Mouse (Mus musculus) limb, embryonic 10.5 days (tissue): Measurements from ENCODE around the gene Tm2d3. TPM values are rescaled to one million over a fixed set of nuclear protein-coding genes. Genes with fewer than 3 reads are reported as not detected.

Experiments
- DNase-seq: peaks from one replicate; pipeline ENCODE4 v3.0.0-alpha.2; 2017; ENCODE audit warnings: low spot score
- H3K27ac ChIP-seq: fragments of 300-500 bp; sonication (generic); 2 replicates; pipeline ENCODE4 v1.5.1; 2016; ENCODE audit warnings: mild to moderate bottlenecking
- H3K27me3 ChIP-seq: fragments of 300-500 bp; sonication (generic); 2 replicates; pipeline ENCODE4 v1.6.1; 2016; ENCODE audit warnings: low read depth, mild to moderate bottlenecking; ENCODE audit not compliant: poor library complexity, severe bottlenecking
- H3K36me3 ChIP-seq: fragments of 300-500 bp; sonication (generic); 2 replicates; pipeline ENCODE4 v1.6.1; 2016; ENCODE audit warnings: mild to moderate bottlenecking, moderate library complexity
- H3K4me1 ChIP-seq: fragments of 300-500 bp; sonication (generic); 2 replicates; pipeline ENCODE4 v1.6.1; 2016
- H3K4me3 ChIP-seq: fragments of 300-500 bp; sonication (generic); 2 replicates; pipeline ENCODE4 v1.5.1; 2016; ENCODE audit warnings: mild to moderate bottlenecking, moderate library complexity
- H3K9me3 ChIP-seq: fragments of 300-500 bp; sonication (generic); replicated peaks from 2 replicates; pipeline ENCODE4 v1.6.1; 2016; ENCODE audit warnings: mild to moderate bottlenecking
- WGBS: fragments of 180-500 bp; shearing (Covaris S2); methylation state at CpG from one replicate; pipeline ENCODE4 v1.1.7; 2016; 5-methylcytosine and 5-hydroxymethylcytosine counted together
- polyA plus RNA-seq: library from polyadenylated mRNA; unstranded; fragments of >200 nt; fragmentation: Nextera tagmentation; extraction: Ambion mirVana; gene quantifications from 2 replicates; pipeline ENCODE4 v1.2.1, GENCODE M21; 2016

Tm2d3 gene
- polyA plus RNA-seq, 1 experiment from 2014 or later: 73.3 TPM

DNA sequence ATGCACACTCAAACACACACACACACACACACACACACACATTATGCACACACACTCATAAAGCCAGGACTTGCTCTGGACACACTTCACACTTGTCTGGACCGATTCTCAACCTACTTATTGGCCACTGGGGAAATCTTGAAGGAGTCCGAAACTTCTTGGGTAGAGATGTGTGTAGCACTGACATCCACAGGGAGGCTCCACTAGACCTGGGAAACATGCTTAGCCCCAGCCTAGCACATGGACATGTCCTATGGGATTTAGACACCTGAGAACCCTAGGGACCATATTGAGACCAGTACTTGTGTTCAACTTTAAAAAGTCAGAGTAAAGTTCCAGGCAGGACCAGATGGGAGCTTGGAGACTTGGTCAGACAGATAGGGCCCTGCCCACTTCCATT is 43.1 kb downstream of the Tm2d3 start:
- H3K27ac ChIP-seq: no peak overlapping the region
- H3K36me3 ChIP-seq: no peaks in the 10 kb centered on the region
- no peaks in the 10 kb centered on the region for H3K9me3 ChIP-seq
- H3K27me3 ChIP-seq: no peaks in the 10 kb centered on the region
- DNase-seq: no peak
- H3K4me3 ChIP-seq: no peak overlapping the region
- 85% methylated on average over 2 of the region's 2 CpGs for WGBS
- H3K4me1 ChIP-seq: peaks cover 8% of the 10 kb centered on the region

DNA sequence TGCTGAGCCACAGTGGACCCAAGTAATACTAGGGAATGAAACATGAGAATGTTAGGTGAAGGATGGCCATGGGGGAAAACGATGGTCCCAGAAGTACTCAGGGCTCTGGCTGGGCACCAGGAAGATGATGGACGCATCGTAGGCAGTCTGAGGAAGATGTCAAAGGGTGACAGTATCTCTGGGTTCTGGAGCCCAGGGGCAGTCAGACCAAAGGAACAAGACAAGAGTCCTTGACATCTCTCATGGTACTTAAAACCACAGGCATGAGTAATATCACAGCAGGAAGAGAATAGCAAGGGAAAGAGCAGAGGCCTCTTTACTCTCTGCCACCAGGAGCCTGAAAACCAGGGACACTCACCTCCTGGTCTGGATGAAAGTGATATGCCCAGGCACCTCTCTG is 44.3 kb downstream of the Tm2d3 start:
- no peak overlapping the region for H3K27ac ChIP-seq
- H3K9me3 ChIP-seq: no peaks in the 10 kb centered on the region
- no peaks in the 10 kb centered on the region for H3K27me3 ChIP-seq
- peaks cover 8% of the 10 kb centered on the region for H3K4me1 ChIP-seq
- H3K4me3 ChIP-seq: no peak overlapping the region
- H3K36me3 ChIP-seq: no peaks in the 10 kb centered on the region
- WGBS: 94% methylated on average over 3 of the region's 3 CpGs
- DNase-seq: no peak

DNA sequence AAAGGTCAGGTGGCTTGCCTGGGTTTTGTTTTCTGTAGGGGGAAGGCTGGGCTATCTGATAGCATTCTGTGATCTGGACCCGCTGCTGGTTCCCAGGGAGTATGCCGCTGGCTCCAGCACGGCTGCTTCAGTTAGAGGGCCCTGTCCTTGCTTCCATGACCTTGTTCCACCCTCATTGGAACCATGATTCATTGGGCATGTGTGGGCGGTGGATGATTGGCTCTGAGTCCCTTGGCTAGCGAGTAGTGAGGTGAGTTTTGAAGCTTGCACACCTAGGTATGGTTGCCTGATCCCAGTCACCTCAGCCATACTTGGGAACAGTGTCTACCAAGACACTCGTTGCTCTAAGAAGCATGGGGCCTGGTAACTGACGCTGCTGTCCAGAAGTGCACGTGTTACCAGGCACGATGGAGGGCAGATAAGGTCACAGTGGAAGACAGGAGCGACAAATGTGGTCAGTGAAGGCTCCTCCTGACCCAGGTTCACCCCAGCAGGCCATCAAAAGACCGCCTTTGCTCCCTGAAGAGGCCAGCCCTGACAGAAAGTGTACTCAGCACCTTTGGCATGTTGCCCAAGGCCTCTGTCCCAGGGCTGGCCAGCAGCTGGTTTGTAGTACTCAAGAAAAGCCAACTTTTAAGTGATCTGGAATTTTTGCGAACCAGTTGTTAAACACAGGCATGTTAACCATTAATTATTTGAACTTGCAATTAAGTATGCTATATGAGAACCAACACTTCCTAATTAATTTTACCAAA is 46.5 kb downstream of the Tm2d3 start:
- 70% methylated on average over 12 of the region's 12 CpGs for WGBS
- Histone ChIP-seq H3K36me3 (no peaks in the 10 kb centered on the region), H3K4me1 (peaks cover 8% of the 10 kb centered on the region), H3K9me3 (no peaks in the 10 kb centered on the region), H3K27me3 (no peaks in the 10 kb centered on the region), H3K4me3 (no peak overlapping the region), H3K27ac (no peak overlapping the region)
- no peak for DNase-seq

DNA sequence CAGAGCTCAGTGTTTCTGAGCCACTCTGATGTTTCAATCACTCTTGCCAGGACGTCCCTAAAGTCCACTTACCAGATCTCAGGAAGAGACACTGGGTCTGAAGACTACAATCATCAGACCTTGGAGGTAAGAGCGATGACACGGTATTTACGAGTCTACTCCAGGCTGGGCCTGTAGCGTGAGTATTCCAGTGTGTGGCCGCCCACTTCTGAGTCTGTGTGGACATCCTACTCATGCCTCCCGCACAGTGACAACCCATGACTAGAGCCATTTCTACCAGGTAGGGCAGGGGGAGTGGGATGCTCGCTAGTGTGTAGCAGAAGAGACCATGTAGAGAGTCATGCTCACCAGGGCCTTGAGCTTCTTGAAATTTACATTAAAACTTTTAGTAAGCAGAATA is 51.9 kb downstream of the Tm2d3 start:
- Histone ChIP-seq H3K27ac (no peak overlapping the region), H3K36me3 (no peaks in the 10 kb centered on the region), H3K4me3 (no peak overlapping the region), H3K4me1 (no peaks in the 10 kb centered on the region), H3K27me3 (no peaks in the 10 kb centered on the region), H3K9me3 (no peaks in the 10 kb centered on the region)
- no peak for DNase-seq
- WGBS: 93% methylated on average over 8 of the region's 8 CpGs

DNA sequence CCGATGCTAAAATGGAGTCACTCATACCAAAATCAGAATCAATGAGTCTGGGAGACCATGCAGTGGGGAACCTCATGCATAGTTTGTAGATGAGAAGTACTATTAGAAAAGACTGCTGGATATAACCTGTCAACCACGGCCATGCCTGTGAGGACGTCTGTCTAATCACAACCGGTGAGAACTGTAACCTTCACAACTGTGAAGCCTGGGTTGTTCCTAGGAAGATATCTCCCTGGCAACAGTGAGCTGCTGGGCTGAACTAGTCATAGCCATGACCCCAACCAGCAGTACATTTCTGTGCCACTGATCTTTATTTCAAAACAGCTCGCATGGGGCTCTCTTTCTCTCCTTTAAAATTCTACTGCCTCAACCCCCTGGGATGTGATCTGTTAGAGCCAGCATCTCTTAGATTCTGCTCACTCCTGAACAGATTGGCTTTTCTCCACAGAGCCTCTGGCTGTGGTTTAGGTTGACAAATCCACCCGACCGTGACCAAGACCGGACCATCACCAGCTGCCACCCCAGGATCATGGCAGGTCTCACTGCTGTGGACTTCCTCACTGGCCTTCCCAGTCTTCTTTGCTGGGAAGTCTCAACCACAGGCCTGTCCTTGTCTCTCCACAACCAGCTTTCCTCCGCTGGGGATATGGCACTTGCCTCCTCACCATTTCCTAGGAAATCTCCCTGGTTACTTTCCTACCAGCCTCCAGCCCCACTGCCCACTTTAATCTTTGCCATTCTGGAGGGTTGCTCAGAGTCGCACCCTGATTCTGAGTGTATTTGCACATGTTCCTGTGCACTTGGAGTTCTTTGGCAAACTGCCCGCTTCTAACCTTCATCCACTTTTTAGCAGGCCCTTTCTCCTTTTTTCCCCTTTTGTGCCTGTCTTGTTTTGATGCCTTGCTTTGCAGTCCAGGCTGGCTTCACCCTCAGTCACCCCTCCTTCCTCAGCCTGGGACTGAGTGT is 57.3 kb downstream of the Tm2d3 start:
- 94% methylated on average over 11 of the region's 11 CpGs for WGBS
- DNase-seq: no peak
- no peaks in the 10 kb centered on the region for H3K27me3 ChIP-seq

More for the DNA sequence above, 57.3 kb downstream of the Tm2d3 start:
- H3K9me3 ChIP-seq: no peaks in the 10 kb centered on the region
- no peaks in the 10 kb centered on the region for H3K36me3 ChIP-seq
- H3K4me3 ChIP-seq: no peak overlapping the region
- no peak overlapping the region for H3K27ac ChIP-seq
- no peaks in the 10 kb centered on the region for H3K4me1 ChIP-seq

Other genes with a start within 250 kb of the Tm2d3 start
- 18.9 and 24.0 TPM in 2 replicates for gene Tjp1, start 163.4 kb upstream of the Tm2d3 start, polyA plus RNA-seq
- 4.4 and 6.2 TPM in 2 replicates for gene Tarsl2, start 46.3 kb upstream of the Tm2d3 start, polyA plus RNA-seq
- 1.1 and 1.8 TPM in 2 replicates for gene Pcsk6, start 170.6 kb downstream of the Tm2d3 start, polyA plus RNA-seq